13 mouse cellular contexts compared by ENCODE assay signal in genomic region chr10:84711940-84712339, GRCm38 (mm10). TPM values are rescaled to one million over a fixed set of nuclear protein-coding genes. Genes with fewer than 3 reads are reported as not detected.
DNase-seq lines count a peak whose midpoint lies in the region; ATAC-seq and TF ChIP-seq lines count a peak whose summit lies in the region.
"Had no signal": no experiment of that assay in that cellular context is flagged by ENCODE, and none has a peak within 500 bp of the region (broad histone marks: within the 10 kb centered on the region; RNA-seq: fewer than 3 reads in every experiment).

No protein-coding gene starts in this region.

- WGBS in forebrain, postnatal 0 days = 61% methylated on average over 5 of the region's 5 CpGs
- WGBS in forebrain, embryonic 16.5 days = 61% methylated on average over 5 of the region's 5 CpGs
- WGBS in kidney, postnatal 0 days = 72% methylated on average over 5 of the region's 5 CpGs
- WGBS in kidney, embryonic 14.5 days = 75% methylated on average over 5 of the region's 5 CpGs
- 38% methylated on average over 5 of the region's 5 CpGs for WGBS in hindbrain, embryonic 13.5 days
- WGBS in midbrain, embryonic 15.5 days = 27% methylated on average over 5 of the region's 5 CpGs

- H3K9me3 ChIP-seq in forebrain, postnatal 0 days (ENCODE audit: low read length) = no peaks in the 10 kb centered on the region
- H3K9me3 ChIP-seq in forebrain, embryonic 16.5 days (ENCODE audit: control insufficient read depth, low read length) = no peaks in the 10 kb centered on the region
- H3K9me3 ChIP-seq in kidney, postnatal 0 days (replicated peaks; ENCODE audit: low read length) = no peaks in the 10 kb centered on the region
- H3K9me3 ChIP-seq in kidney, embryonic 14.5 days (ENCODE audit: control insufficient read depth, low read length) = no peaks in the 10 kb centered on the region
- H3K9me3 ChIP-seq in hindbrain, embryonic 13.5 days = no peaks in the 10 kb centered on the region
- H3K9me3 ChIP-seq in midbrain, embryonic 15.5 days = no peaks in the 10 kb centered on the region

- no peak overlapping the region for H3K9ac ChIP-seq in forebrain, postnatal 0 days
- no peak overlapping the region for H3K9ac ChIP-seq in forebrain, embryonic 16.5 days (replicated peaks; ENCODE audit: low read depth, low read length)
- no peak overlapping the region for H3K9ac ChIP-seq in kidney, postnatal 0 days (ENCODE audit: low read depth, low read length)
- H3K9ac ChIP-seq in kidney, embryonic 14.5 days (ENCODE audit: low read depth, low read length) = no peak overlapping the region
- no peak overlapping the region for H3K9ac ChIP-seq in hindbrain, embryonic 13.5 days
- no peak overlapping the region for H3K9ac ChIP-seq in midbrain, embryonic 15.5 days

- DNase-seq in forebrain, postnatal 0 days = peak; percentile 34
- peak; percentile 28 for DNase-seq in kidney, postnatal 0 days (ENCODE audit: low spot score)
- no peak for DNase-seq in cerebellum, adult 8-10 months
- DNase-seq: adrenal gland, postnatal 25 days; cerebellum, adult 11 months; heart, adult 18-20 months had no signal

- H3K36me3 ChIP-seq in forebrain, postnatal 0 days (ENCODE audit: insufficient read depth) = peaks cover 28% of the 10 kb centered on the region
- H3K36me3 ChIP-seq in forebrain, embryonic 16.5 days (ENCODE audit: control insufficient read depth, insufficient read depth) = peaks cover 5% of the 10 kb centered on the region
- H3K36me3 ChIP-seq in kidney, postnatal 0 days (ENCODE audit: insufficient read depth, low read length) = 0 out of 2 replicates have a peak, but pooled peaks cover 14% of the 10 kb centered on the region
- H3K36me3 ChIP-seq in kidney, embryonic 14.5 days (ENCODE audit: control insufficient read depth, insufficient read depth, low read length) = peaks cover 16% of the 10 kb centered on the region; the same call in 1 of the 2 replicates
- H3K36me3 ChIP-seq in hindbrain, embryonic 13.5 days = peaks cover 28% of the 10 kb centered on the region
- no peaks in the 10 kb centered on the region for H3K36me3 ChIP-seq in midbrain, embryonic 15.5 days (replicated peaks)

- no peaks in the 10 kb centered on the region for H3K4me1 ChIP-seq in forebrain, postnatal 0 days (ENCODE audit: insufficient read depth)
- peaks cover 15% of the 10 kb centered on the region for H3K4me1 ChIP-seq in forebrain, embryonic 16.5 days (replicated peaks; ENCODE audit: control insufficient read depth, insufficient read depth, low read length)
- H3K4me1 ChIP-seq in kidney, postnatal 0 days (replicated peaks; ENCODE audit: insufficient read depth, low read length) = peaks cover 15% of the 10 kb centered on the region
- H3K4me1 ChIP-seq in kidney, embryonic 14.5 days (ENCODE audit: control insufficient read depth, insufficient read depth, low read length) = peaks cover 8% of the 10 kb centered on the region; the same call in 1 of the 2 replicates
- H3K4me1 ChIP-seq in hindbrain, embryonic 13.5 days (replicated peaks) = peaks cover 72% of the 10 kb centered on the region
- peaks cover 37% of the 10 kb centered on the region for H3K4me1 ChIP-seq in midbrain, embryonic 15.5 days

- ATAC-seq in forebrain, postnatal 0 days = peak; percentile 74; the same call in 1 of the 2 replicates
- ATAC-seq in forebrain, embryonic 16.5 days = no peak
- ATAC-seq in kidney, postnatal 0 days (replicated peaks; ENCODE audit: low FRiP score, low read depth) = no peak
- no peak for ATAC-seq in kidney, embryonic 14.5 days (ENCODE audit: low FRiP score, low TSS enrichment)
- no peak for ATAC-seq in hindbrain, embryonic 13.5 days (ENCODE audit: low FRiP score)
- no peak for ATAC-seq in midbrain, embryonic 15.5 days (replicated peaks)
- ATAC-seq in megakaryocyte progenitor cell, adult 5-6 weeks (replicated peaks; ENCODE audit: poor library complexity) = no peak

- TF ChIP-seq CTCF in forebrain, postnatal 0 days (IDR thresholded peaks at IDR 0.05; ENCODE audit: low read depth) = peak; percentile 52
- TF ChIP-seq CTCF in kidney, postnatal 0 days (IDR thresholded peaks at IDR 0.05; ENCODE audit: low read depth) = peak; percentile 39

- no peaks in the 10 kb centered on the region for H3K27me3 ChIP-seq in forebrain, postnatal 0 days (ENCODE audit: insufficient read depth, low read length)
- H3K27me3 ChIP-seq in forebrain, embryonic 16.5 days (replicated peaks; ENCODE audit: control insufficient read depth, insufficient read depth, low read length) = no peaks in the 10 kb centered on the region
- no peaks in the 10 kb centered on the region for H3K27me3 ChIP-seq in kidney, postnatal 0 days (ENCODE audit: insufficient read depth, low read length)
- H3K27me3 ChIP-seq in kidney, embryonic 14.5 days (ENCODE audit: control insufficient read depth, insufficient read depth, low read length) = no peaks in the 10 kb centered on the region
- 0 out of 2 replicates have a peak, but pooled peaks cover 3% of the 10 kb centered on the region for H3K27me3 ChIP-seq in hindbrain, embryonic 13.5 days
- 0 out of 2 replicates have a peak, but pooled peaks cover 4% of the 10 kb centered on the region for H3K27me3 ChIP-seq in midbrain, embryonic 15.5 days (replicated peaks)

- H3K4me2 ChIP-seq in forebrain, postnatal 0 days (ENCODE audit: low read depth) = no peak overlapping the region
- no peak overlapping the region for H3K4me2 ChIP-seq in forebrain, embryonic 16.5 days (ENCODE audit: low read length)
- no peak overlapping the region for H3K4me2 ChIP-seq in kidney, postnatal 0 days (ENCODE audit: low read length)
- no peak overlapping the region for H3K4me2 ChIP-seq in kidney, embryonic 14.5 days (replicated peaks; ENCODE audit: low read depth, low read length)
- H3K4me2 ChIP-seq in hindbrain, embryonic 13.5 days = no peak overlapping the region; the same call in 1 of the 2 replicates
- no peak overlapping the region for H3K4me2 ChIP-seq in midbrain, embryonic 15.5 days
- H3K4me2 ChIP-seq: liver, embryonic 11.5 days had no signal

- no peak overlapping the region for H3K4me3 ChIP-seq in forebrain, postnatal 0 days (ENCODE audit: low read depth, low read length)
- no peak overlapping the region for H3K4me3 ChIP-seq in forebrain, embryonic 16.5 days (replicated peaks; ENCODE audit: low read length)
- no peak overlapping the region for H3K4me3 ChIP-seq in kidney, postnatal 0 days (replicated peaks; ENCODE audit: low read depth, low read length)
- no peak overlapping the region for H3K4me3 ChIP-seq in kidney, embryonic 14.5 days (ENCODE audit: low read length)
- H3K4me3 ChIP-seq in hindbrain, embryonic 13.5 days = no peak overlapping the region
- H3K4me3 ChIP-seq in midbrain, embryonic 15.5 days = no peak overlapping the region

- no peak overlapping the region for H3K27ac ChIP-seq in forebrain, postnatal 0 days (ENCODE audit: low read depth, low read length)
- H3K27ac ChIP-seq in forebrain, embryonic 16.5 days (ENCODE audit: low read length) = no peak overlapping the region
- H3K27ac ChIP-seq in kidney, postnatal 0 days = no peak overlapping the region
- H3K27ac ChIP-seq in kidney, embryonic 14.5 days (ENCODE audit: low read depth, low read length) = no peak overlapping the region
- H3K27ac ChIP-seq in hindbrain, embryonic 13.5 days = peak overlapping the region; percentile 87
- peak overlapping the region; percentile 57; the same call in 1 of the 2 replicates for H3K27ac ChIP-seq in midbrain, embryonic 15.5 days

RNA-seq across cellular contexts. Expression of gene Rfx4, which starts 43.9 kb away (rescaled TPM):
- 5.2 and 8.1 TPM in 2 replicates for total RNA-seq in forebrain, postnatal 0 days (2014; rRNA removed)
- polyA plus RNA-seq in forebrain, postnatal 0 days (2015; fragmentation: Nextera tagmentation; extraction: Ambion mirVana) = 5.6 and 7.3 TPM in 2 replicates
- 6.9 and 7.2 TPM in 2 replicates for polyA plus RNA-seq in forebrain, embryonic 16.5 days (2015; fragmentation: Nextera tagmentation; extraction: Ambion mirVana)
- polyA plus RNA-seq in kidney, postnatal 0 days (2015; fragmentation: Nextera tagmentation; extraction: Ambion mirVana) = 0.05 and 0.18 TPM in 2 replicates
- polyA plus RNA-seq in kidney, embryonic 14.5 days (2014; fragmentation: Nextera tagmentation; extraction: Ambion mirVana) = 0.17 and 0.19 TPM in 2 replicates
- polyA plus RNA-seq in hindbrain, embryonic 13.5 days (2015; fragmentation: Nextera tagmentation; extraction: Ambion mirVana) = 25.1 and 25.9 TPM in 2 replicates
- 16.1 and 17.2 TPM in 2 replicates for polyA plus RNA-seq in midbrain, embryonic 15.5 days (2015; fragmentation: Nextera tagmentation; extraction: Ambion mirVana)
- not detected in 2 replicates for total RNA-seq in megakaryocyte progenitor cell, adult 5-6 weeks (2015)
- total RNA-seq in megakaryocyte progenitor cell, adult 5-6 weeks (2017) = not detected in 2 replicates
- total RNA-seq: adrenal gland, postnatal 25 days; heart, adult 18-20 months had no signal
- polyA plus RNA-seq: intestine, embryonic 14.5 days; liver, embryonic 11.5 days had no signal

Comparison
In these comparisons a context has a peak if more than half of its experiments do, and no peak if none do; other contexts are left out.
1. H3K27ac ChIP-seq: peak in hindbrain, embryonic 13.5 days (single experiment) and midbrain, embryonic 15.5 days (single experiment); none in forebrain, postnatal 0 days (single experiment), forebrain, embryonic 16.5 days (single experiment), kidney, postnatal 0 days (single experiment) and kidney, embryonic 14.5 days (single experiment).